Mouse (Mus musculus): ENCODE measurements around the gene Lgmn. TPM values are rescaled to one million over a fixed set of nuclear protein-coding genes. Genes with fewer than 3 reads are reported as not detected.

Gene Lgmn
- total and polyA plus RNA-seq, 3 experiments: 116 to 133 (median 129) TPM

DNA sequence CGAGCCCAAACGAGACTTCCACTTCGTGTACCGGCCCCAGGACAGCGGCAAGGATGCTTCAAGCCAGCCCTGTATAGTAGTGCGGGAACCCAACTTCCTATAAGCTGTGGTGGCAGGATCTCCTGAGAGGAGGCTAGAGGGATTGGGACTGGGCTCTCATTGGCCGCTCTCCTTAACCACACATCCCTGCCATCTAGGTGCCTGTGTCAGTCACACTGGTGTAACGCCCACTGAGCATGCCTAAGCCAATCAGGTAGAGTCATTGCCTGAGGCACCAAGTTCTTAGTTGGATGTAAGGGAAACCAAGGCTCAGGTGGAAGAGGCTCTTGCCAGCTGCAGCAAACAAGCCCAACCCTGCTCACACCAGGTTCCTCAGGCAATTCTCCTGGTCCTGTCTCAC lies 49.6 kb downstream of the Lgmn start:
- DNase-seq: no peak

DNA sequence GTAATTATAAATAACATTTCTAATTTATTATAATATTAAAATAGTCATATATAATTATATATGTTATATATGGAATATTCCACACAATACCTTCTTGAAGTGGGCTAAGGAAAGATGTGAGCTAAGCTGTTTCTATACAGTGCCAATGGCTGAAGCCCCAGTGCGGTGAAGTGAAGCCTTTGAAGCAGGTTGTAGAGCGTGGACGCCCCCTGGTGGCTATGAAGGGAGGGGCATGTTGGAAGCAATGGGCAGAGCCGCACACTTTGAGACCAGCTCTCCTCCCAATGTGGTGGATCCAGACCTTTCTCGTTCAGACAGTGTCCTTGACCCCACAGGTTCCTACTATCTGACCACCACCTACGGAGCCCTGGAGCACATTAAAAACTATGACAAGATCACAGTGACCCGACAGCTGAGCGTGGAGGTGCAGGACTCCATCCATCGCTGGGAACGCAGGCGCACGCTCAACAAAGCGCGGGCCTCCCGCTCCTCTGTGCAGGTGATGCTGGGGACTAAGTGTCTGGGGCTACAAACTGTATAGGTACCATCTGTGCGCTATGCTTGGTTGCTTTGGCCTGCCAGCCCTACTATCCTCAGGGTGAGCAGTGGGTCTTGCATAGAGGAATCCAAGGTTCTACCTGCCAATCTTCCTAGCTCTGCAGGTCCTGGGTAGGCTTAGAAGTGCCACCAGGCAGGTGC lies 52.2 kb downstream of the Lgmn start:
- DNase-seq: peak; percentile 78

DNA sequence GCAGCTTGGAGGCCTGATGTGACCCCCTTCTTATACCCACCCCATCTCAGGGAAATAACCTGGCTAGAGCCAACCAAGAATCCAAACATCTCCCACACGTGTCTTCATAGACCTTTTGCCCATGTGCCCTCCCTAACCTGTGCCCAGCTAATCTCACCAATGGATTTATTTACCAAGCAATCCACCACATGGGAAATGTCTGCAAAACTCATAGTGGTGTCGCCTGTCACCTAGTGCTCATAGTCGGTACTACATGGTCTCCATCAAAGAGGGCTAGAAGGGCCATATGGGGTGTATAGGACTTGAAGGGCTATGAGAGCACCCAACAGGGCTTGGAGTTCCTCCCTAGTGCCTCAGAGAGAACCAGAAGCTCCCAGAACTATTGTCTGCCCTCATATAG lies 54.8 kb downstream of the Lgmn start:
- DNase-seq: no peak

DNA sequence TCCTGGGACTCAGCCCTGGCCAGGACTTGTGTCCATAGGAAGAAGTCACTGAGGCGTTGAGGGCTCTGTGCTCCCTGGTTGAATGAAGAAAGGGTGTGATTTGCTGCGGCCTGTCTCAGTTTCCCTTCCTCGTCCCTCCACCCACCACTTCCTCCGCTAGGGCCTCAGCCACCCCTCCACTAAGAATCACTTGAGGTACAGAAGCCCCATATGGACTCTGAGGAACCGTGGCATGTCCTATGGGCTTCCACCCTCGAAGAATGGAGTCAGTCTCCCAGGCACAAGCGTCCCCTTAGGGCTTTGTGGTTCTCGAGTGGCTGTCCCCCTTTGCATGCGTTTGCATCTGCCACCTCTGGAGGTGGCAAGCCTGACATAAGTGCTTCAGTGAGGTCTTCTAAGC lies 56.3 kb downstream of the Lgmn start:
- no peak for DNase-seq

DNA sequence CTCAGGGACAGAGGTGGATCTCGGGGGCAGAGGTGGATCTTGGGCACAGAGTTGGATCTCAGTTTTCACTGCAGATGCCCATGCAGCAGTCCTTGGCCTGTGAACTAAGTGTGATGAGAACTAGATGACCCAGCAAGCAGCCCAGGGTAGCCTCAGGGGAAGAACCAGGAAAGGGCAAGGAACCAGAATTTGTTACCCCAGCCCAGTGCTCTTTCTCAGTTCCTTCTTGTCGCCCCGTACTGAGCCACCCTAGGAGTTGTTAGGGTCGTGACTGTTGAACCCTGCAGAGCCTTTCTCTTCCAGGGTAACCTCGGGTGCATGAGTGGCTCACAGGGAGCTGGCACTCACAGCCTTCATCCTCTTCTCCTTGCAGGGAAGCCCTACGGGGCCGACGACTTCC lies 57.4 kb downstream of the Lgmn start:
- DNase-seq: no peak

DNA sequence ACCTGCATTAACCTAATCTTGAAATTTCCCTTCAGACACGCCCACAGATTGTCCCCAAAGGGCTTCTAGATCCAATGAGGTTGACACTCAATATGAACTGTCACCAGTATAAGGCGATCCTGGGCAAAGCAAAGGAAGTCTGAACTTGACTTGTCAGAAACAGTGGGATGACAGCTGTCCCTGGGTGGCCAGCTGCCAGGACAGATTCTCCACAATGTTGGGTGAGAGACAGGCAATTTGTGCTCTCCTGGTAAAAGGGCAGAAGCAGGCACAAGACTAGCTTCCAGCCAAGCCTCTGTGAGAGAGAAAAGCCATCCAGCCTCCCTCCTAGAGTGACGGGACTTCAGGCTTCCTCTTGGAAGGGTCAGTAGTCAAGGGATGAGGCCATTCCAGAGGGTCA lies 67.3 kb downstream of the Lgmn start:
- DNase-seq: no peak

DNA sequence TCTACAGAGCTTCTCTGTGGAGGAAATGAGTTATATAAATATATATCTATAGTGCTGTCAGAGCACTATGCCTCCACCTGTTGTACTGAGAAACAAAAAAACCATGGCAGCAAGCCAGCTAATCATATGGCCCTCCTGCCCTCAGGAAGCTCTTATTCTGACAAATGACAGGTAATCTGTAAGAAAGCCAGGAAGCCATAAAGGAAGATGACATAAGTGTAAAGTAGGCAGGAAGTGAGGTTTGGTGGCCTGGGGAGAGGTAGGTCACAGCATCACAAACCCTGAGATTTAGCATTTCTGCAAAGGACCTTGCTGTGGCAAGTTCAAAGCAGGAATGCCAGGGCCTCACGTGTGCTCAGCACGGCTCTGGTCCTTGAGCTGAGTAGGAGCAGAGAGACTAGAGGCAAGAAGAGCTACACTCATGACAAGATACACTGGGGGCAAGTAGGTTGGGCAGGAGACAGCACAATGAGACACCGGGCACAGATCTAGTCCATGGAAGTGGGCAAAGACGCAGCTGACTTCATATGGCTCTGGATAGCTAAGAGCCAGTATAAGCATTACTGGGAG lies 68.6 kb downstream of the Lgmn start:
- peak; percentile 61 for DNase-seq

DNA sequence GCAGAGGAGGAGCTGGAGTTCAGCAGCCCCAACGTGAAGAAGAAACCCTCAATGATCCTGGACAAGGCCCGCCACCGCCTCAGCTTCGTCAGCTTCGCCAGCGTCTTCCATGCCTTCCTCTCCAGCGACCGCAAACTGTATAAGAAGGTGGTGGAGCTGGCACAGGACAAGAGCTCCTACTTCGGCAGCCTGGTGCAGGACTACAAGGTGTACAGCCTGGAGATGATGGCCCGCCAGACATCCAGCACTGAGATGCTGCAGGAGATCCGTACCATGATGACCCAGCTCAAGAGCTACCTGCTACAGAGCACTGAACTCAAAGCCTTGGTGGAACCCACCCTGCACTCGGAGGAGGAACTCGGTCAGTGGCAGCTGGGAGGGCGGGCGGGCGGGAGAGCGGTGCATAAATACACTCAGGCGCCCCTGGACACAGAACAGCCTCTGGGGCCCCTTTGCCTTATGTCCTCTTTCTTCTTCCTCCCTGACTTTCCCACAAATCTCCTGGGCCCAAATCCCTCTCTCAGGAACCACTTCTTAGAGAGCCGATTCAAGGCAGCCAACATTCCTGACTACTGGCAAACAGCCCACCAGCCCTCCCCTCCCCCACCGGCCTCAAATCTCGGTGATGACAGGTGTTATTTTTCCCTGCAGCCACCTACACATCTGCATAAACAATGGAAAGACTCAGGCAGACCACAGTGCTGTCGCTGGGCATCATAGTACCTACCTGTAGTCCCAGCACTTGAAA lies 70.0 kb downstream of the Lgmn start:
- DNase-seq: no peak

DNA sequence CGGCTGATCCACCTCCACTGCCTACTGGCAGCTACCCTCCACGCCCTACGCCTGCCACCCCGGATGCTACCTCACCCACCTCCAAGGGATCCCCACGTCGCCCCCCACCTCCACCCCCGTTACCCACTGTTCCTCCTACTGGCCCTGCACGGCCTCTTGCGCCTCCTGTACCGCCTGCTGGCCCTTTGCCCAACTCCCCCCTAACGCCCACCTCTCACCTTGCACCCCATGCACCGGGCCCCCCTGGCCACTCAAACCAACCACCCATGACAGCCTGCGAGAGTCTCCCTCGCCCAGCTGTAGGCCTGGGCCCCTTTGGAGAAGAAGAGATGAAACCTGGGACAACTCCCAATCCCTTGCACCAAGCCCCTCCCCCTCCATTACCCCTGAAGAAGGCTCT lies 71.1 kb downstream of the Lgmn start:
- no peak for DNase-seq

DNA sequence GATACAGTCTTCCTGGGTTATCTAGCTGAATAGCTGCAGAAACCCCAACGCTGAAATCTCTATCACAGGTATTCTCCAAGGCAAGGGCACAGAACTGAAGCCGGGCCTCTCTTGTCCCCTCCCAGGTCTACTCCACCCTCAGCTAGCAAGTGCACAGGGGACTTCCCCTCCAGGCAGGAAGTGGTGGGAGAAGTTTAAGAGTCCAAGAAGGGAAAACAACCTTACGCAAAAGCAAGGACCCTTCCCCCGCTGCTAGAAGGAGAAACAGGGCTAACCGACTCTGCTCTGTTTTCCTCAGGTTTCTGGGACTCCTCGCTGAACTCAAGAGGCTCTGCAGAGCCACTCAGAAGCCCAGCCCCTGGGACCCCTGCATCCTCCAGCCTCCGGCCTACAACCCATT lies 71.5 kb downstream of the Lgmn start:
- no peak for DNase-seq

DNA sequence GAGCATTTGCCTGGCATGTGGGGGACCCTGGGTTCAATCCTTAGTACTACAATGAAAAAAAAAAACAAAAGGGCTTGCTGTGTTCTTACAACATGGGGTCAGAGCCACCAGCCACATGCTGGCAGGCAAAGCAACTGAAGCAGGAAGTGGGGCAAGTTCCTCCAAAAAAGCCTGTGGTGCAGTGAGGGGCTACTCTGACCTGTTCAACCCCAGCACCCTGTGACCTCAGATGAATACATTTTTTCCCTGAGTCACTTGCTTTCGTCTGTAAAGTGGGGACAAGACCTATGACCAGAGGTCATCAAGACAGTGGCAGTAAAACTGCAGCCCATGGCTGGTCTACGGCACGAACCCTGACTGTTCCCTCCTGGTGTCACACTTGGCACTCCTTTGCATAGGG lies 72.5 kb downstream of the Lgmn start:
- DNase-seq: no peak

DNA sequence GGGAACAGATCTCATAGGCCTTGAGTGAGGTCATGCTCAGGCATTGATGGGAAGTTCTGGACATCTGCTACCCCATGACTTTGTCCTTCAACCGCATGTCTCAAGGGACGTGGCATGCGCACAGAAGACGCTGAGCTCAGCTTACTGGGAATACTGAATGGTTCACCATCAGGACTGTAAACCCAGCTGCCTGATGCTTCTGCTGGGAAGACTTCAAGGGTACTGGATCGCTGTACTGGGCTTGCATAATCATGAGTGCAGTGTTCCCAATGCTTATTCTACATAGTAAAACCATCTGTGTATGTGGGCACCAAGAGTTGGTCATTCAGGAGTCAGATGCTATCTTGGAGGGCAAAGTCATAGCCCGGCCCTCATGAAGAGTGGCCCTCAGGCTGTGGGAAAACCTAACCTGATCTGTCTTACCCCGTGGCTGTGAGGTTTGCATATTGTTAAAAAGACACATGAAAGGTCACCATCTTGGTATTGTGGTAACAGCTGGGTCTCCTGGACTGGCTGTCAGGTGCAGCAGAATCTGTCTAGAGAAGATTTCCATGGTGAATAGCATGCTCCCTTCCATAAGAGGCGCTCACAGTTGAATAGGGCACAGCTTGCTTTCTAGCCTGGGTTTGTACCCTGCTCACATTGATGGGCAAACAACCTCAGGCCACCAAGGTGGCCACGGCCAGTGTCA lies 73.3 kb downstream of the Lgmn start:
- DNase-seq: no peak

DNA sequence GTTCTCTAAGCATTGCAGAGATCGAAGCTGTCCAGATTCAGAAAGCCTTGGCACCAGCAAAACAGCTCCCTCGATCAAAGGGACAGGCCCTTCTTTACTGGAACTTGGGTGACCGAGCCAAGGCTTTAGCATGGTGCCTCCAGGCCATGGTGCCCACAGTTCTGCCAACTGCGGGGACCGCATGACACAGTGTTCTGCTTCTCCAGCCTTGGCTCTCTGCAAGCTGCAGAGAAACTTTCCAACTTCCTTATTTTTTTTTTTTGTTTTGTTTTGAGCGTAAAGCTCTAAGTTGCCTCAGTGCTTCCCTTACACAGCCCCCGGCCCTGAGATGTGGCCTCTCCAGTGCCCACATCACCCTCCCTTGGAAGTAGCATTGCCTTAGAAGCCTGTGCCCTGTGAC lies 74.6 kb downstream of the Lgmn start:
- no peak for DNase-seq

DNA sequence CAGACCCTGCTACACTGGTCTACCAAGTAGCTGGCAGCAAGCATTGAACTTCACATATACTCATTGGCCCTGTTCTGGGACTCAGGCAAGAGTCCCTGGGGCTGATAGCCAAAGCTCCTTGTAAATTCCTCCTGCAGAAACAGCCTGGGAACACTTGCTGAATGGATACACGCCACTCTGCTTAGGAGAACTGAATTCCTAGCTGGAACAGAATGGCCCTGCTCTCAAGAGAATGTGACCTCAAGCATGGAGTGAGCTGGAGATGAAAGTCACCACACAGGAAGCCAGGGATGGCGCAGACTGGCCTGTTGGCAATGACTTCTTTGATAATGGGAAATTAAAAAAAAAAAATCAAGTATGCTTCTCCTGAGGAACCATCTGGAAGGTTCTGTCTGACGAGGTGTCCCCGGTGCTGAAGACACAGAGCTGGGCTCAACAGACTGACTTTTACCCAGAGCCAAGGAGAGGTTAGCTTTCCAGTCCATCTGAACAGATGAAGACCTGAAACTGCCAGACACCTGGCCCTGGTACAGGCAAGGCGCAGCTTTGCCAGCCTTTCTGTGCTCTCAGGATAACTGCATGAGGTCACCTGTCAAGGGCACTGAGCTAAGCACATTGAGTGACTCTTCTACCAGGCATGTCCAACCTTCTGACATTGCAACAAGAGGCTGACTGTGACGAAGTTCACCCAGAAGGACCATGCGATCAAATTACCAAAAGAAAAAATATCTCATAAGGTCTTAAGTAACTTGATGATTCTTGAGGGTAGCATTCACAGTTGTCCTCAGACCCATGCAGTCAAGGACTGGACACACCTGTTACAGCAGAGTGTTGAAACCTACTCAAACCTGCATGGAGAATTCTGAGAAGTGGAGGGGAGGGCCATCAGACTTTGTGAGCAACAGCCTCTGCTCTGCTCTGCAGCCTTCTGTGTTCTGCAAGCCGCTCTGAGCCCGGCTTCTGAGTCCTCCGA lies 78.1 kb downstream of the Lgmn start:
- no peak for DNase-seq

DNA sequence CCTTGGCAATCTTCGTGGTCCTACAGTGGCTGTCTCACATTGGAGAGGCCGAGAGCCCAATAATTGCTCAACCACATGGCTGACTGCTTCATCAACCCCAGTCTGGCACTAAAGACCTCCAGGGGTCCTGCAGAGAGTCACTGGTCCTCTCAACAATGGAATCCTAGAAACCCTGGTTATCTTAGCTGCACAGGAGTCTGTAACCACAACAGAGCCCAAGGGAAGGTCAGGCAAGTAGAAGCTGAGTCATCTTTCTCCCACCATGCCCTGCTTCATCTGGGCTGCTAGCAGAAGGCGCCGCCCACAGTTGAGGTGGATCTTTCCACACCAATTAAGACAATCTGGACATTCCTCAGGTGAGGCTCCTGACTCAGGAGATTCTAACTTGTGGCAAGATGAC lies 80.2 kb downstream of the Lgmn start:
- no peak for DNase-seq

DNA sequence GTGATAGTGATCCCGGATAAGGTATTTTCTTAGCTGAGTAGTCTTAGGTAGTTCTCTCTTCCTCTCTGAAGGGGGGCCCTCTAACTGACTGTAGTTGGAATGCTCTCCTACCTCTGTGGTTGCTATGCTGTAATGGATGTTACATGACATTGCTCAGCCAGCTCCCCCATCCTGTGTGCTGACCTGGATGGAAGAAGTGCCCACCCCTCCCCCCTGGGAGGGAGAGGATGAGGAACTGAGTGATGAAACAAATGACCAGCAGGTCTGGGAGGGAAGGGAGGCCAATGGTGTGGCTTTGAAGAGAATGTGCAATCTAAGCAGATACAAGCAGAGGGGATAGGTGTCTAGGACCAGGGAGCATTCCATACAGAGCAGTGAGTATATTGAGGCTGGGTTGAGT lies 82.8 kb downstream of the Lgmn start:
- DNase-seq: no peak

DNA sequence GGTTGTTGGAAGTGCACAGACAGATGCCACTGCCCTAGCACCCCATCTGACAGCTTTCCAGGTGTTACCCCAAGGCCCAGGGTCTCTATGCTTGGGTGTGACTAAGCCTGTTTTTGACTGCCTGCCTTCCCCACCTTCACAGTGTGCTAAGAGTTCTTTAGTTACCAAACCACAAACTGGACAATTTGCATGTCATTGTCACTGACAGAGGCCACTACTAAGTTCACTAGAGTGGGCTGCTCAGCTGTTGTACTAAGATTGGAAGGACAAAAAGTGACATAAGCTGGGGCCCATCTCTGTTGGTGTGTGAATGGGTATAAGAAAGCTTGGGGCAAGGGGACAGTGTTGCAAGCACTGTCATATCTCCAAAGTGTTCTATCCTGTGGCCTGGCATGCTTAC lies 83.8 kb downstream of the Lgmn start:
- DNase-seq: no peak

DNA sequence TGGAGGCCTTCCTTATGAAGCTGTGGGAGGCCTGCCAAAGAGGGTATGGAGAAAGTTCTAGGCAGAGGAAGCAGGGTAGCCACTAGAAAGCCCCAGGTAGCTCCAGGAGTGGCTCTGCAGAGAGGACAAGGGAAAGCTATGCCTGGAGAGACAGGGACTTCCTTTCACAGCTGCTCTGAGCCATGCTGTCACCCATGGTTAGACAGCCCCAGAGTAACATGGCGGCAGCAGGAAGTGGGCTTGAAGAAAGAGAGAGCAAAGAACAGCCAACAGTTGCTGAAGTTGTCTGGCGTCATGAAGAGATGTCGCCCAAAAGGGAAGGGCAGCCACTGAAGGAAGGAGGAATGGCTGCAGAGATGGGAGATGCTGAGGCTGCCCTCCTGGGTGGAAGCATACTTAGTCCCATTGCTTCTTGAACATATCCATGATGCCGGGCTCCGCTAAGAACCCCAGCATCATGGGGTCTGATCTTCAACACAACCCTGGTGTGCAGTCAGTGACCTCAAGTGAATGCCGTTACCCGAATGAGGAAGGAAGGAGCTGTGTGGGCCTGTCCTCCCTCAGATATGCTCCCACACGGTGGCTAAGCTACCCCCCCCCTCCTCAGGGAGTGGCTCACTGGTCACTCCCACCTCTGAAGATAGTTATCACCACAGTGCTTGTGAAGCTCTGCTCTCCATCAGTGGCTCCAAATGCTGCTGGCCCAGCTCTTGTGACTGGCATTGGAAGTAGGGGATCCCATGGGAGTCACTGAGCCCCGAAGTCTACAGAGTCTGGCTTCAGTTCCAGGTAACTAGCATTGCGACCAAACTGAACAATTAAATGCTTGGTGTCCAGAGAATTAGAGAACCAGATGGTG lies 85.3 kb downstream of the Lgmn start:
- no peak for DNase-seq

DNA sequence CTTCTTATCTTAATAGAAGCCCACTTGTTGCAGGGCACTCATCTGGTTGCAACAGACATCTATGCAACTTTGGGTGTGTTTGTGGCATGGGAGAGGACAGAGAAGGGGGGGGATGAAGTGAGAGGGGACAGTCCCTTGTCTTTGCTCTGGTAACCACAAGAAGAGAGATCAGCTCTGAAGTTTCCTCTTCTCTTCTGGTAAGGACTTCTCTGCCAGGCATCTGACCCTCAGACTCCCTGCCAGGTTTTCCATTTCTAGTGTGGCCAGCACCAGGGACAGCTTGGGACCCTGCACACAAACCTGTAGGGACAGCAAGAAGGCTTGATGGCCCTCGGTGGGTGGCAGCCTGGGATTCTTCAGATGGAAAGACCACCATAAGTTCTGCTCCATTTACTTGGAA lies 88.6 kb downstream of the Lgmn start:
- no peak for DNase-seq

DNA sequence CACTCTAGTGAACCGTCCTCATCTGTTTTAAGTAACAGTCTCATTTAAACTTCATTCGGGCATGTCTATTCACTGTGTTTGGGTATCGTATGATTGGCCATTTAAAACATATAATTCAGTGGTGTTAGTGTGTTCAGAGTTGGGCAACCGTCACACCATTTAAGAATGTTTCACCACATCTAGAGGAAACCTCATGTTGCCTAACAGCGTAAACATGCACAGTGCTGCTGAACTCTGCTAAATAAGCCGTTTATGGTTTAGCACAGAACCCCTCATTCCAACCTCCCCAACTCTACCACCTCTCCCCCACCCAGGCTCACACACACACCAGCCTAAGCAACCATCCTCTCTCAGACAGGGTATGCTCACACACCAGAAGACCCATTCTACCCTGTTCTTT lies 91.2 kb downstream of the Lgmn start:
- no peak for DNase-seq

DNA sequence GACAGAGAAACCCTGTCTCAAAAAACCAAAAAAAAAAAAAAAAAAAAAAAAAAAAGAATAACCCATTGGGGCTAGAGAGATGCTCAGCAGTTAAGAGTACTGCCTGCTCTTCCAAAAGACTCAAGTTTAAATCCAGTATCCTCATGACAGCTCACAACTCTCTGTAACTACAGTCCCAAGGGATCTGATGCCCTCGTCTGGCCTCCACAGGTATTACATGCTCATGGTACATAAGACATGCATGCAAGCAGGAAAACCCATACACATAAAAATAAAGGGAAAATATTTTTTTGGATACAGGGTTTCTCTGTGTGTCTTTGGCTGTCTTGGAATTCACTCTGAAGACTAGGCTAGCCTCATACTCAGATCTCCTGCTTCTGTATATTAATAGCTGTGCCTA lies 93.1 kb downstream of the Lgmn start:
- peak; percentile 43 for DNase-seq
